Comparison of ENCODE assay signal across 8 mouse cellular contexts in the genomic region with DNA sequence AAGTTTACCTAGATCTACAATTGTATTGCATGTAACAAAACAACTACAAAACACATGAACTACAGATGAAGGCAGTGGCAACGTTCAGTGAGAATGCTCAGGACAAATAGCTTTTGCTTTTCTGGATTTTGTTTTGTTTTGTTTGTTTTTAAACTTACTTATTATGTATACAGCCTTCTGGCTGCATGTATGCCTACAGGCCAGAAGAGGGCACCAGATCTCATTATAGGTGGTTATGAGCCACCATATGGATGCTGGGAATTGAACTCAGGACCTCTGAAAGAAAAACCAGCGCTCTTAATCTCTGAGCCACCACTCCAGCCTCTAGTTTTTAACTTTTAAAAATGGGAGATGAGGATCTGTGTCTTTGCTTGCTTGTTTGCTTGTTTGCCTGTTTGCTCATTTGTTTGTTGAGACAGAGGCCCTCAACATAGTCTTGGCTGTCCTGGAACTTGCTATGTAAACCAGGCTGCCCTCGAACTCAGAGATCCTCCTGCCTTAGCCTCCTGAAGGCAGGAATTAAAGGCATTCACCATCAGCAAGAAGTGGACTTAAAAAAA. TPM values are rescaled to one million over a fixed set of nuclear protein-coding genes. Genes with fewer than 3 reads are reported as not detected.
DNase-seq lines count a peak whose midpoint lies in the region; ATAC-seq and TF ChIP-seq lines count a peak whose summit lies in the region.

No protein-coding gene starts in this region.

- H3K27me3 ChIP-seq in lung, embryonic 16.5 days (ENCODE audit: control insufficient read depth, insufficient read depth, low read depth, low read length): no peaks in the 10 kb centered on the region
- H3K27me3 ChIP-seq in embryonic facial prominence, embryonic 13.5 days: 0 out of 2 replicates have a peak, but pooled peaks cover 5% of the 10 kb centered on the region
- no peaks in the 10 kb centered on the region for H3K27me3 ChIP-seq in intestine, postnatal 0 days (replicated peaks; ENCODE audit: control insufficient read depth, insufficient read depth, low read length)
- no peaks in the 10 kb centered on the region for H3K27me3 ChIP-seq in splenic B cell, adult 2 months (ENCODE audit: control insufficient read depth, insufficient read depth, low read length, poor library complexity, severe bottlenecking)

- peak overlapping the region; percentile 93 for H3K27ac ChIP-seq in lung, embryonic 16.5 days (ENCODE audit: low read length)
- H3K27ac ChIP-seq in embryonic facial prominence, embryonic 13.5 days: no peak overlapping the region
- no peak overlapping the region for H3K27ac ChIP-seq in intestine, postnatal 0 days (ENCODE audit: low read depth, low read length)

- no peaks in the 10 kb centered on the region for H3K4me1 ChIP-seq in lung, embryonic 16.5 days (replicated peaks; ENCODE audit: control insufficient read depth, insufficient read depth, low read length)
- peaks cover 6% of the 10 kb centered on the region; the same call in 1 of the 2 replicates for H3K4me1 ChIP-seq in embryonic facial prominence, embryonic 13.5 days
- H3K4me1 ChIP-seq in intestine, postnatal 0 days (replicated peaks; ENCODE audit: control insufficient read depth, insufficient read depth, low read length): no peaks in the 10 kb centered on the region

- no peak for DNase-seq in lung, postnatal 10 days
- DNase-seq in splenic B cell, adult 2 months (ENCODE audit: low read depth, low spot score): peak; percentile 28
- no peak for DNase-seq in adrenal gland, adult (ENCODE audit: inconsistent age in 2 of 2, low spot score in 1 of 2)
- DNase-seq in adrenal gland, adult 2 months: no peak
- DNase-seq in right cerebral cortex, postnatal 14 days: no peak

- H3K9me3 ChIP-seq in lung, embryonic 16.5 days (ENCODE audit: control insufficient read depth, low read length): peaks cover 3% of the 10 kb centered on the region; the same call in 1 of the 2 replicates
- no peaks in the 10 kb centered on the region for H3K9me3 ChIP-seq in embryonic facial prominence, embryonic 13.5 days
- H3K9me3 ChIP-seq in intestine, postnatal 0 days (ENCODE audit: control insufficient read depth): no peaks in the 10 kb centered on the region

- peak overlapping the region; percentile 83 for H3K4me3 ChIP-seq in lung, embryonic 16.5 days (ENCODE audit: low read length)
- peak overlapping the region; percentile 70 for H3K4me3 ChIP-seq in embryonic facial prominence, embryonic 13.5 days
- H3K4me3 ChIP-seq in intestine, postnatal 0 days (ENCODE audit: low read depth, low read length): peak overlapping the region; percentile 60

- peak; percentile 49 for TF ChIP-seq CTCF in intestine, postnatal 0 days (IDR thresholded peaks at IDR 0.05; ENCODE audit: low read depth)

- no peaks in the 10 kb centered on the region for H3K36me3 ChIP-seq in lung, embryonic 16.5 days (ENCODE audit: control insufficient read depth, insufficient read depth, low read length)
- H3K36me3 ChIP-seq in embryonic facial prominence, embryonic 13.5 days: no peaks in the 10 kb centered on the region
- no peaks in the 10 kb centered on the region for H3K36me3 ChIP-seq in intestine, postnatal 0 days (ENCODE audit: control insufficient read depth, insufficient read depth)
- no peaks in the 10 kb centered on the region for H3K36me3 ChIP-seq in splenic B cell, adult 2 months (ENCODE audit: control insufficient read depth, insufficient read depth, low read length, poor library complexity, severe bottlenecking)

- 70% methylated on average over 3 of the region's 3 CpGs for WGBS in lung, embryonic 16.5 days
- 68% methylated on average over 3 of the region's 3 CpGs for whole genome bisulfite sequencing in embryonic facial prominence, embryonic 13.5 days
- 59% methylated on average over 3 of the region's 3 CpGs for WGBS in intestine, postnatal 0 days

- no peak for ATAC-seq in lung, embryonic 16.5 days (ENCODE audit: low read depth)
- no peak for ATAC-seq in embryonic facial prominence, embryonic 13.5 days (ENCODE audit: insufficient number of reproducible peaks, insufficient read depth, low FRiP score, low TSS enrichment, low read depth)
- ATAC-seq in intestine, postnatal 0 days: no peak

- no peak overlapping the region; the same call in 1 of the 2 replicates for H3K9ac ChIP-seq in lung, embryonic 16.5 days (ENCODE audit: low read length)
- H3K9ac ChIP-seq in embryonic facial prominence, embryonic 13.5 days: peak overlapping the region; percentile 72; the same call in 1 of the 2 replicates
- no peak overlapping the region for H3K9ac ChIP-seq in intestine, postnatal 0 days (ENCODE audit: low read depth, low read length)

- peak overlapping the region; percentile 58 for H3K4me2 ChIP-seq in lung, embryonic 16.5 days (ENCODE audit: low read depth, low read length)
- peak overlapping the region; percentile 59 for H3K4me2 ChIP-seq in embryonic facial prominence, embryonic 13.5 days
- peak overlapping the region; percentile 58 for H3K4me2 ChIP-seq in intestine, postnatal 0 days (replicated peaks; ENCODE audit: low read depth)

RNA-seq across cellular contexts. Expression of gene Fcgr3, which starts 21.1 kb away (rescaled TPM):
- 12.7 and 19.3 TPM in 2 replicates for polyA plus RNA-seq in lung, embryonic 16.5 days (2015; fragmentation: Nextera tagmentation; extraction: Ambion mirVana)
- polyA plus RNA-seq in embryonic facial prominence, embryonic 13.5 days (2015; fragmentation: Nextera tagmentation; extraction: Ambion mirVana): 9.4 and 10.1 TPM in 2 replicates
- 13.9 and 15.8 TPM in 2 replicates for polyA plus RNA-seq in intestine, postnatal 0 days (2015; fragmentation: Nextera tagmentation; extraction: Ambion mirVana)
- 10 to 100 TPM; 16.4 to 17.7 TPM for total RNA-seq in adrenal gland, adult 2 months (2021)
- polyA plus RNA-seq in adrenal gland, adult 2 months (2012; rRNA removed): 5.4 and 5.5 TPM in 2 replicates

RNA-seq across cellular contexts. Expression of gene Fcgr4, which starts 25.0 kb away (rescaled TPM):
- 0.39 and 0.84 TPM in 2 replicates for polyA plus RNA-seq in lung, embryonic 16.5 days (2015; fragmentation: Nextera tagmentation; extraction: Ambion mirVana)
- 0.41 and 0.55 TPM in 2 replicates for polyA plus RNA-seq in embryonic facial prominence, embryonic 13.5 days (2015; fragmentation: Nextera tagmentation; extraction: Ambion mirVana)
- 2.7 and 3.7 TPM in 2 replicates for polyA plus RNA-seq in intestine, postnatal 0 days (2015; fragmentation: Nextera tagmentation; extraction: Ambion mirVana)
- 1 to 10 TPM; 5.1 to 6.9 TPM for total RNA-seq in adrenal gland, adult 2 months (2021)
- polyA plus RNA-seq in adrenal gland, adult 2 months (2012; rRNA removed): 1.6 and 2.0 TPM in 2 replicates
